Mouse (Mus musculus) CH12.LX (cell line): ENCODE measurements around the gene Erc1. TPM values are rescaled to one million over a fixed set of nuclear protein-coding genes. Genes with fewer than 3 reads are reported as not detected.

Source experiments
- DNase-seq: peaks from one replicate; pipeline ENCODE4 v3.0.0-alpha.2; 2013; ENCODE audit errors: extremely low read depth
- H3K27ac ChIP-seq: 2 replicates; pipeline ENCODE4 v1.5.1; 2012; ENCODE audit warnings: low read depth, mild to moderate bottlenecking, control low read depth, moderate library complexity; ENCODE audit not compliant: insufficient read depth
- H3K27me3 ChIP-seq: replicated peaks from 2 replicates; pipeline ENCODE3; 2012; ENCODE audit warnings: inconsistent platforms
- H3K36me3 ChIP-seq, 2 experiments: replicated peaks in 1 of 2; 2 replicates each; pipeline versions ENCODE3 to v1.6.1; 2012; ENCODE audit warnings: inconsistent platforms in 1 of 2, low read length in 1 of 2, mild to moderate bottlenecking in 1 of 2, mixed read lengths in 1 of 2, moderate library complexity in 1 of 2; ENCODE audit not compliant: control insufficient read depth in 1 of 2, insufficient read depth in 1 of 2
- H3K4me1 ChIP-seq, 2 experiments: 2 replicates each; pipeline ENCODE4 v1.6.1; 2012; ENCODE audit warnings: inconsistent platforms in 1 of 2, moderate library complexity in 1 of 2; ENCODE audit not compliant: insufficient read depth in 2 of 2, control insufficient read depth in 1 of 2
- H3K4me2 ChIP-seq: 2 replicates; pipeline ENCODE4 v1.6.1; 2012; ENCODE audit warnings: low read depth, mild to moderate bottlenecking, control low read depth; ENCODE audit not compliant: poor library complexity, insufficient read depth, severe bottlenecking
- H3K4me3 ChIP-seq, 3 experiments: fragments of 150-350 bp in 1 of 3; sonication (generic) in 1 of 3; replicated peaks in 1 of 3; 2 replicates each; pipeline versions ENCODE3 to v1.5.1; 2011 to 2012; ENCODE audit warnings: low read depth in 2 of 3, low read length in 2 of 3, mild to moderate bottlenecking in 2 of 3, moderate library complexity in 2 of 3, control low read depth in 1 of 3, improper control_type of control experiment in 1 of 3, inconsistent platforms in 1 of 3, mixed read lengths in 1 of 3; ENCODE audit not compliant: poor library complexity in 1 of 3
- H3K79me2 ChIP-seq: replicated peaks from 2 replicates; pipeline ENCODE4 v1.6.1; 2012; ENCODE audit warnings: mild to moderate bottlenecking, moderate library complexity; ENCODE audit not compliant: control insufficient read depth, poor library complexity, insufficient read depth, severe bottlenecking; ENCODE audit errors: extremely low read depth
- H3K9ac ChIP-seq: 2 replicates; pipeline ENCODE4 v1.6.1; 2012; ENCODE audit warnings: low read depth, mild to moderate bottlenecking, control low read depth, moderate library complexity; ENCODE audit not compliant: insufficient read depth
- H3K9me3 ChIP-seq: replicated peaks from 2 replicates; pipeline ENCODE3; 2012; ENCODE audit warnings: low read length, inconsistent platforms, mixed read lengths
- CHD1 ChIP-seq: IDR thresholded peaks from 2 replicates; pipeline ENCODE4 v1.6.1; 2012; ENCODE audit warnings: low read depth, low read length, improper control_type of control experiment, inconsistent platforms
- CTCF ChIP-seq, 2 experiments: IDR thresholded peaks in 1 of 2; conservative IDR thresholded peaks in 1 of 2; 2 replicates each; pipeline ENCODE4 v1.5.1; 2011 to 2012; ENCODE audit warnings: low read depth in 2 of 2, low read length in 2 of 2, improper control_type of control experiment in 1 of 2, inconsistent platforms in 1 of 2, mild to moderate bottlenecking in 1 of 2, moderate library complexity in 1 of 2
- EP300 ChIP-seq: IDR thresholded peaks from 2 replicates; pipeline ENCODE4 v1.6.1; 2011; ENCODE audit warnings: low read length, improper control_type of control experiment
- HCFC1 ChIP-seq: IDR thresholded peaks from 2 replicates; pipeline ENCODE4 v1.6.1; 2012; ENCODE audit warnings: low read depth, mild to moderate bottlenecking, inconsistent platforms, low read length, improper control_type of control experiment
- JUND ChIP-seq: conservative IDR thresholded peaks from 2 replicates; pipeline ENCODE4 v1.6.1; 2011; ENCODE audit warnings: low read depth, low read length, improper control_type of control experiment
- MAFK ChIP-seq: IDR thresholded peaks from 2 replicates; pipeline ENCODE4 v1.6.1; 2011; ENCODE audit warnings: low read length, improper control_type of control experiment; ENCODE audit not compliant: insufficient replicate concordance
- MYC ChIP-seq: IDR thresholded peaks from 2 replicates; pipeline ENCODE4 v1.6.1; 2011; ENCODE audit warnings: low read depth, mild to moderate bottlenecking, improper control_type of control experiment, low read length
- NELFE ChIP-seq: IDR thresholded peaks from 2 replicates; pipeline ENCODE4 v1.6.1; 2011; ENCODE audit warnings: low read depth, low read length, improper control_type of control experiment
- NRF1 ChIP-seq: IDR thresholded peaks from 2 replicates; pipeline ENCODE4 v1.6.1; 2014; ENCODE audit warnings: low read depth, mild to moderate bottlenecking, inconsistent platforms, low read length, improper control_type of control experiment, moderate library complexity
- POLR2A ChIP-seq: IDR thresholded peaks from 2 replicates; pipeline ENCODE4 v1.6.1; 2011; ENCODE audit warnings: low read depth, mild to moderate bottlenecking, improper control_type of control experiment, low read length
- POLR2AphosphoS2 ChIP-seq: IDR thresholded peaks from 2 replicates; pipeline ENCODE4 v1.6.1; 2011; ENCODE audit warnings: low read depth, low read length, improper control_type of control experiment
- RAD21 ChIP-seq: IDR thresholded peaks from 2 replicates; pipeline ENCODE4 v1.6.1; 2011; ENCODE audit warnings: low read depth, mild to moderate bottlenecking, low read length, improper control_type of control experiment, moderate library complexity
- SIN3A ChIP-seq: IDR thresholded peaks from 2 replicates; pipeline ENCODE4 v1.6.1; 2012; ENCODE audit warnings: low read length, improper control_type of control experiment, inconsistent platforms
- SMC3 ChIP-seq: IDR thresholded peaks from 2 replicates; pipeline ENCODE4 v1.6.1; 2011; ENCODE audit warnings: low read depth, low read length, improper control_type of control experiment
- TCF12 ChIP-seq: IDR thresholded peaks from 2 replicates; pipeline ENCODE4 v1.6.1; 2014; ENCODE audit warnings: low read depth, mild to moderate bottlenecking, inconsistent platforms, low read length, improper control_type of control experiment
- UBTF ChIP-seq: IDR thresholded peaks from 2 replicates; pipeline ENCODE4 v1.6.1; 2012; ENCODE audit warnings: low read depth, mild to moderate bottlenecking, inconsistent platforms, low read length, improper control_type of control experiment, moderate library complexity
- USF2 ChIP-seq: conservative IDR thresholded peaks from 2 replicates; pipeline ENCODE4 v1.6.1; 2011; ENCODE audit warnings: low read depth, low read length, improper control_type of control experiment
- ZC3H11A ChIP-seq: IDR thresholded peaks from 2 replicates; pipeline ENCODE4 v1.6.1; 2012; ENCODE audit warnings: low read depth, mild to moderate bottlenecking, inconsistent platforms, low read length, improper control_type of control experiment
- ZKSCAN1 ChIP-seq: IDR thresholded peaks from 2 replicates; pipeline ENCODE4 v1.6.1; 2012; ENCODE audit warnings: low read depth, inconsistent platforms, low read length, improper control_type of control experiment, borderline replicate concordance
- ZMIZ1 ChIP-seq: IDR thresholded peaks from 2 replicates; pipeline ENCODE4 v1.6.1; 2012; ENCODE audit warnings: low read depth, mild to moderate bottlenecking, inconsistent platforms, low read length, improper control_type of control experiment
- dilution Hi-C: fragments of 300-500 bp; cut with MboI; formaldehyde crosslinking; loops from 2 replicates; pipeline ENCODE4 v1.14.3; 2020; ENCODE audit warnings: low sequenced_read_pairs; ENCODE audit not compliant: extremely low pct_unique_long_range_greater_than_20kb, extremely low pct_ligation_motif_present
- in situ Hi-C: fragments of 300-500 bp; cut with MboI; formaldehyde crosslinking; loops from 3 replicates; pipeline ENCODE4 v1.14.3; 2019; ENCODE audit warnings: low sequenced_read_pairs, low pct_ligation_motif_present, low pct_unique_long_range_greater_than_20kb, mixed read lengths
- polyA plus RNA-seq: library from polyadenylated mRNA; unstranded; fragments of >175 nt; gene quantifications from 2 replicates; pipeline ENCODE4 v1.2.1, GENCODE M21; 2012; ENCODE audit warnings: low read depth; ENCODE audit not compliant: insufficient read length
- total RNA-seq, 2 experiments: library from RNA; depleted of rRNA; stranded (reverse); fragments of 300-350 nt in 1 of 2; fragments of >200 nt in 1 of 2; gene quantifications; 2 replicates each; pipeline ENCODE4 v1.2.3; 2012 to 2014

The Erc1 gene
- total and polyA plus RNA-seq, 3 experiments, result 1.4 to 3.3 (median 2.5) TPM

DNA sequence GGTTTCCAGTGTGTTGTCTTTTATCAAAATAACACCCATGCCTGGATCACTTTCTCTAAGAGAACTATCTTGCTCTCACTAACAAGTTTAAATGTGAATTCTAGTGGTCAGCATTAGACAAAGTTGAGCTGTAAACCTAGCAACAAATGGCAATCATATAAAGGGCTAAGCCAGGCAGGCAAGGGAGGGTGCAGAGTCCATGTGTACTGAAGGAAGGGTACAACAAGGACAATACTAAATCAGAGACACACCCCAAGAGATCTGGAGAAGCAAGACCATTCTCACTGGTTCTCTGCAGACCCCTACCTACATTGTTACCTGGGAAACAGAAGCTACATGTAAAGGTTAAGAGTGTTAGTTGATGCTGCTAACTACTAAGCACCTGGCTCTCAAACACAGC, 161.5 kb downstream of the Erc1 start:
- H3K27ac ChIP-seq, result no peak overlapping the region
- H3K4me1 ChIP-seq, result no peaks in the 10 kb centered on the region
- H3K27me3 ChIP-seq, result no peaks in the 10 kb centered on the region
- H3K9ac ChIP-seq, result no peak overlapping the region
- dilution Hi-C loops, result no loop called here
- TF ChIP-seq MAFK (no peak), POLR2AphosphoS2 (no peak), SMC3 (no peak), USF2 (no peak), NELFE (no peak), MYC (no peak), NRF1 (no peak), ZMIZ1 (no peak), SIN3A (no peak), RAD21 (no peak), EP300 (no peak), ZC3H11A (no peak), ZKSCAN1 (no peak), POLR2A (no peak), TCF12 (no peak), CTCF (conservative IDR thresholded peaks at IDR 0.05 in 1 of 2, IDR thresholded peaks at IDR 0.05 in 1 of 2; ENCODE audit: low read depth in 2 of 2, low read length in 2 of 2) (no peak), UBTF (no peak)
- no peak for DNase-seq
- no peak overlapping the region for H3K4me3 ChIP-seq
- H3K79me2 ChIP-seq, result no peaks in the 10 kb centered on the region
- in situ Hi-C loops, result no loop called here
- no peak overlapping the region for H3K4me2 ChIP-seq
- H3K9me3 ChIP-seq, result no peaks in the 10 kb centered on the region
- H3K36me3 ChIP-seq, result no peaks in the 10 kb centered on the region

DNA sequence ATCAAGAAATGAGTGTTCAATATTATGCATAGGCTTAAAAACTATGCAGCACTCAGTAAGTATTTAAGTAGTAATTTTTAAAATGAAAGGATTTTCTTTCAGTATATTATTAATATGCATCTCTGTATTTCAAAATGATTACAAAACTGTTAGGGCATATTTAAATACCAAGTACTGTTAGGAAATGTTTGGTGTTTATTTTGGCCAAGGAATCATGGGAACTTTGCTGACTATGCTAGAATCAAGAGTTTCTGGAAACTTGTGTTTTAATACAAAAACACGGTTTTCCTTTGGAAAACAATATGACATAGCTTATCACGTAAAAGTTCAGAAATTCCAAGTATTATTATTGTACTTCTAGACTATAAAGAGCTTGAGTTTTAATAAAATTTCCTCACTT, 167.2 kb downstream of the Erc1 start:
- Histone ChIP-seq H3K9ac (no peak overlapping the region), H3K79me2 (no peaks in the 10 kb centered on the region), H3K4me2 (no peak overlapping the region), H3K27ac (no peak overlapping the region), H3K4me1 (no peaks in the 10 kb centered on the region), H3K36me3 (no peaks in the 10 kb centered on the region), H3K9me3 (no peaks in the 10 kb centered on the region), H3K4me3 (no peak overlapping the region), H3K27me3 (no peaks in the 10 kb centered on the region)
- dilution Hi-C loops, result no loop called here
- no peak for DNase-seq
- TF ChIP-seq UBTF, result no peak
- no peak for TF ChIP-seq USF2
- TF ChIP-seq CHD1, result no peak
- no peak for TF ChIP-seq JUND
- TF ChIP-seq EP300, result no peak
- no peak for TF ChIP-seq POLR2AphosphoS2
- no peak for TF ChIP-seq HCFC1
- in situ Hi-C loops, result no loop called here
